Mouse (Mus musculus) myocyte (in vitro differentiated cells): Measurements from ENCODE around the gene Gprc5c. TPM values are rescaled to one million over a fixed set of nuclear protein-coding genes. Genes with fewer than 3 reads are reported as not detected.

ENCODE experiments used
- H3K27me3 ChIP-seq: one replicate; pipeline ENCODE4 v1.6.1; 2011; ENCODE audit not compliant: control insufficient read depth, insufficient read depth, insufficient read length
- H3K36me3 ChIP-seq: one replicate; pipeline ENCODE4 v1.6.1; 2011; ENCODE audit not compliant: control insufficient read depth, insufficient read depth
- H3K4me2 ChIP-seq: one replicate; pipeline ENCODE4 v1.6.1; 2011; ENCODE audit warnings: low read depth, control low read depth
- H3K4me3 ChIP-seq: one replicate; pipeline ENCODE4 v1.5.1; 2011; ENCODE audit warnings: mild to moderate bottlenecking, control low read depth, moderate library complexity
- H3K79me2 ChIP-seq: one replicate; pipeline ENCODE4 v1.6.1; 2011; ENCODE audit not compliant: control insufficient read depth, insufficient read depth
- H3ac ChIP-seq: one replicate; pipeline ENCODE4 v1.6.1; 2011; ENCODE audit not compliant: control insufficient read depth, insufficient read length
- CEBPB ChIP-seq: IDR thresholded peaks from 2 replicates; pipeline ENCODE4 v1.6.1; 2011; ENCODE audit warnings: mild to moderate bottlenecking, moderate library complexity; ENCODE audit not compliant: poor library complexity, insufficient read depth, severe bottlenecking
- E2F4 ChIP-seq: IDR thresholded peaks from one replicate; pipeline ENCODE4 v1.6.1; 2011; ENCODE audit warnings: mild to moderate bottlenecking, control low read depth, moderate library complexity; ENCODE audit not compliant: insufficient read depth
- MAX ChIP-seq: IDR thresholded peaks from one replicate; pipeline ENCODE4 v1.6.1; 2011; ENCODE audit warnings: low read depth, mild to moderate bottlenecking, control low read depth
- MYOD1 ChIP-seq, 3 experiments: IDR thresholded peaks; one replicate each; pipeline ENCODE4 v1.6.1; 2011; ENCODE audit warnings: control low read depth in 2 of 3, low read depth in 2 of 3, mild to moderate bottlenecking in 2 of 3, moderate library complexity in 1 of 3; ENCODE audit not compliant: insufficient read length in 2 of 3, control insufficient read depth in 1 of 3
- MYOG ChIP-seq, 3 experiments: IDR thresholded peaks; one replicate each; pipeline ENCODE4 v1.6.1; 2011; ENCODE audit warnings: control low read depth in 2 of 3, low read depth in 2 of 3, mild to moderate bottlenecking in 2 of 3; ENCODE audit not compliant: insufficient read length in 2 of 3, control insufficient read depth in 1 of 3, insufficient read depth in 1 of 3
- POLR2A ChIP-seq: IDR thresholded peaks from one replicate; pipeline ENCODE4 v1.6.1; 2011; ENCODE audit warnings: low read depth, mild to moderate bottlenecking, control low read depth, moderate library complexity; ENCODE audit not compliant: insufficient read length
- POLR2AphosphoS2 ChIP-seq: IDR thresholded peaks from one replicate; pipeline ENCODE4 v1.6.1; 2011; ENCODE audit warnings: low read depth, control low read depth; ENCODE audit not compliant: insufficient read length
- REST ChIP-seq: IDR thresholded peaks from one replicate; pipeline ENCODE4 v1.6.1; 2011; ENCODE audit warnings: mild to moderate bottlenecking, control low read depth, moderate library complexity; ENCODE audit not compliant: insufficient read depth, insufficient read length
- SRF ChIP-seq: IDR thresholded peaks from one replicate; pipeline ENCODE4 v1.6.1; 2011; ENCODE audit warnings: low read depth; ENCODE audit not compliant: control insufficient read depth, insufficient read length
- TCF12 ChIP-seq: IDR thresholded peaks from one replicate; pipeline ENCODE4 v1.6.1; 2011; ENCODE audit warnings: mild to moderate bottlenecking, control low read depth; ENCODE audit not compliant: poor library complexity, insufficient read depth, severe bottlenecking
- TCF3 ChIP-seq: IDR thresholded peaks from one replicate; pipeline ENCODE4 v1.6.1; 2011; ENCODE audit warnings: low read depth, control low read depth; ENCODE audit not compliant: insufficient read length
- USF1 ChIP-seq: IDR thresholded peaks from one replicate; pipeline ENCODE4 v1.6.1; 2011; ENCODE audit warnings: low read depth, mild to moderate bottlenecking, control low read depth, moderate library complexity
- polyA plus RNA-seq: library from polyadenylated mRNA; unstranded; fragments of >200 nt; fragmentation: generic; extraction: Trizol; gene quantifications from one replicate; pipeline ENCODE4 v1.2.1, GENCODE M21; 2012; ENCODE audit warnings: missing spikeins

Gene Gprc5c
- polyA plus RNA-seq, 1 experiment = 172 TPM

DNA sequence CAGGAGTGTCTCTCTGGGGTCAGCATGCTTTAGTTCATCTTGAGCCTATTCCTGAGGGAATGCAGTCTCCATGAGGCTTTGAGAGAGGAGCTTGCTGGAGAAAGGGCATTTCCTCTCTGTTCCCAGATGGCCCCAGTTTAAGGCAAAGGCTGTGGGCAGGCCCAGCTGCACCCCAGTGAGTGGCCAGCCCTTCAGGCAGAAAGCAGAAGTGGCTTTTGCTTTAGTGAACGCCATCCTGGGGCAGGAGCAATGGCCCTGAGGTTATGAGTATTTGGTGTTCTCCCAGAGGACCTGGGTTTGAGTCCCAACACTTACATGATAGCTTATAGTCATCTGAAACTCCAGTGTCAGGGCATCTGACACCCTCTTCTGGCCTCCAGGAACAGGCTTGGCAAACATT, 29.6 kb upstream of the Gprc5c start:
- no peaks in the 10 kb centered on the region for H3K79me2 ChIP-seq
- H3K4me2 ChIP-seq = peak overlapping the region; percentile 18
- TF ChIP-seq SRF = no peak
- no peak for TF ChIP-seq CEBPB
- no peak for TF ChIP-seq POLR2A
- no peak for TF ChIP-seq TCF12
- TF ChIP-seq USF1 = no peak
- TF ChIP-seq MAX = no peak
- TF ChIP-seq MYOD1 (IDR thresholded peaks at IDR 0.05; ENCODE audit: control insufficient read depth in 1 of 3, insufficient read length in 2 of 3, low read depth in 2 of 3) = no peak
- no peak for TF ChIP-seq REST
- no peak for TF ChIP-seq MYOG (IDR thresholded peaks at IDR 0.05; ENCODE audit: control insufficient read depth in 1 of 3, insufficient read depth in 1 of 3, insufficient read length in 2 of 3, low read depth in 2 of 3)
- TF ChIP-seq TCF3 = no peak
- H3K36me3 ChIP-seq = no peaks in the 10 kb centered on the region
- H3ac ChIP-seq = no peak overlapping the region
- no peaks in the 10 kb centered on the region for H3K27me3 ChIP-seq
- H3K4me3 ChIP-seq = no peak overlapping the region

DNA sequence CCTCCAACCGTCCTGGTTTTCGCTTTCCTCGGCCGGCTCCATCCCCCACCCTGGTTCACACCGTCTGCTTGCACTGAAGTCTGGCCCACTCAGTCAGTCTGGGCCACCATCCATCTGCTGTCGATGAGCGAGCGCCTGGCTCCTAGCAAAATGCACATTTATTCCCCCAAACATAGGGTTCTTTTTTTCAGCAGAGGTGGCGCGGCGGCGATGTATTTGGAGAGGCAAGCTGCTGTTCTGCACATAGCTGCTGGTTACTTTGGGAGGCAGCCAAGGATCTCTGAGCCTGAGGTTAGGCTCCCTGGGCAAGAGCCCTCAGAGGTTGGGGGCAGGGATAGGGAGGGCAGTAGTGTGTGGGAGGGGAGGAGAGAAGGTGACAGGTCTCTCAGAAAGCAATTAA, 28.2 kb upstream of the Gprc5c start:
- Histone ChIP-seq H3K36me3 (no peaks in the 10 kb centered on the region), H3K79me2 (no peaks in the 10 kb centered on the region), H3ac (no peak overlapping the region), H3K27me3 (no peaks in the 10 kb centered on the region), H3K4me3 (no peak overlapping the region), H3K4me2 (peak overlapping the region; percentile 50)
- TF ChIP-seq CEBPB = no peak
- TF ChIP-seq MYOD1 (IDR thresholded peaks at IDR 0.05; ENCODE audit: control insufficient read depth in 1 of 3, insufficient read length in 2 of 3, low read depth in 2 of 3) = peak in 1 of 3 experiments; percentile 8

DNA sequence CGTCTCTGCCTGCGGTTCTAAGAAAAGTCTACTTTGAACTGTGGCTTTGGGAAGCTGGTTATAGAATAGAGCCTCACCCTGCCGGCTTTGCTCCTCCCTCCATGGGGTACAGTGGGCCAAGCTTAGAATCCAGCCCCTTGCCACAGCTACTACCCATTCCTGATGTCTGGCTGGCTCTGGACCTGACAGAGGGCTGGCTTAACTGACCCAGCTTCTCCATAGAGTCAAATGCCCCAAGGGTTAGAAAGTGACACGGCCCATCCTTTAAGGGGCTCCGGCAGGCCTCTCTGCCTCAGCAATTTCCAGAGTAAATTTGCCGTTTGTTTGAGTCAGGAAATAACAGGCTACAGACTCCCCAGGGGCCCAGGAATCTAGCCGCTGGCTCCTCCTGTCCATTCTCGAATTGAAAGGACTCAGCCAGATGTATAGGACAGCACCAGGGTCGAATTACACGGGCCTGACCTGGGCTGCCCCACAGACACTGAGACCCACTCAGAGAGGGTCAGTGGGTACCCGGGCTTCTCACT, 27.7 kb upstream of the Gprc5c start:
- no peaks in the 10 kb centered on the region for H3K27me3 ChIP-seq
- no peak overlapping the region for H3ac ChIP-seq
- no peaks in the 10 kb centered on the region for H3K79me2 ChIP-seq
- H3K36me3 ChIP-seq = no peaks in the 10 kb centered on the region
- TF ChIP-seq POLR2A (no peak), TCF12 (no peak), MYOD1 (IDR thresholded peaks at IDR 0.05; ENCODE audit: control insufficient read depth in 1 of 3, insufficient read length in 2 of 3, low read depth in 2 of 3) (no peak), TCF3 (no peak), REST (no peak), SRF (no peak), USF1 (no peak), CEBPB (no peak), E2F4 (no peak), POLR2AphosphoS2 (no peak), MYOG (IDR thresholded peaks at IDR 0.05; ENCODE audit: control insufficient read depth in 1 of 3, insufficient read depth in 1 of 3, insufficient read length in 2 of 3, low read depth in 2 of 3) (no peak), MAX (no peak)
- peak overlapping the region; percentile 50 for H3K4me2 ChIP-seq
- no peak overlapping the region for H3K4me3 ChIP-seq

DNA sequence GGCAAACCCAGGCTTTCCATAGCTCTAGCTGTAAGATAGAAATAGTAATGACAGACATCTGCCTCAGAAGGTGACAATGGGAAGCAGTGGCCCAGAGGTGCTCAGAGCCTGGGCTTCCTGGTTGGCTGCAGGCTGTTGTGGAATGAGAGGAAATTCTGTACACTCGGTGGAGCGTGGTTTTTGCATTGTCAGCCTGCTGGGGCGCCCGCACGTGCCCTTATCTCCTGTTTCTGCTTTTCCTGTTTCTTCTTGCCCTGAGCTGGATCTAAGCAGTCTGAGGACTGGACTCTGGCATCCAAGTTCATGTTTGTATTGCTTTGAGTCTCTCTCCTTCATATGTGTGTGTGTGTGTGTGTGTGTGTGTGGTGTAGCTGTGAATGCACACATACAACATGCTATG, 24.3 kb upstream of the Gprc5c start:
- no peak overlapping the region for H3K4me2 ChIP-seq
- H3ac ChIP-seq = no peak overlapping the region
- TF ChIP-seq MAX = no peak
- no peak for TF ChIP-seq POLR2AphosphoS2
- no peak for TF ChIP-seq USF1
- TF ChIP-seq POLR2A = no peak
- no peak for TF ChIP-seq MYOD1 (IDR thresholded peaks at IDR 0.05; ENCODE audit: control insufficient read depth in 1 of 3, insufficient read length in 2 of 3, low read depth in 2 of 3)
- no peak for TF ChIP-seq CEBPB
- no peak for TF ChIP-seq TCF12
- no peak for TF ChIP-seq E2F4
- no peak for TF ChIP-seq MYOG (IDR thresholded peaks at IDR 0.05; ENCODE audit: control insufficient read depth in 1 of 3, insufficient read depth in 1 of 3, insufficient read length in 2 of 3, low read depth in 2 of 3)
- TF ChIP-seq REST = no peak
- TF ChIP-seq SRF = no peak
- no peaks in the 10 kb centered on the region for H3K27me3 ChIP-seq
- no peaks in the 10 kb centered on the region for H3K36me3 ChIP-seq
- no peak overlapping the region for H3K4me3 ChIP-seq
- no peaks in the 10 kb centered on the region for H3K79me2 ChIP-seq
